Mouse (Mus musculus) limb, embryonic 11.5 days (tissue): ENCODE data around the gene Ppp2r5e. TPM values are rescaled to one million over a fixed set of nuclear protein-coding genes. Genes with fewer than 3 reads are reported as not detected.

Source experiments
- ATAC-seq: fragments of 200-750 bp; cut with Nextera tagmentation; 2 replicates; pipeline ENCODE4 v1.8.0; 2017; ENCODE audit warnings: low read depth; ENCODE audit not compliant: insufficient number of reproducible peaks, low FRiP score, low TSS enrichment
- DNase-seq: peaks from one replicate; pipeline ENCODE4 v3.0.0-alpha.2; 2015; ENCODE audit warnings: low spot score
- H3K27ac ChIP-seq: fragments of 300-500 bp; sonication (generic); replicated peaks from 2 replicates; pipeline ENCODE4 v1.5.1; 2014; ENCODE audit warnings: low read depth, mild to moderate bottlenecking, low read length
- H3K27me3 ChIP-seq: fragments of 300-500 bp; sonication (generic); 2 replicates; pipeline ENCODE4 v1.6.1; 2014; ENCODE audit warnings: mild to moderate bottlenecking, low read length, mixed read lengths; ENCODE audit not compliant: control insufficient read depth, insufficient read depth
- H3K36me3 ChIP-seq: fragments of 300-500 bp; sonication (generic); 2 replicates; pipeline ENCODE4 v1.6.1; 2014; ENCODE audit warnings: mild to moderate bottlenecking, low read length, moderate library complexity, mixed read lengths; ENCODE audit not compliant: control insufficient read depth, insufficient read depth
- H3K4me1 ChIP-seq: fragments of 300-500 bp; sonication (generic); 2 replicates; pipeline ENCODE4 v1.6.1; 2014; ENCODE audit warnings: low read length, mixed read lengths; ENCODE audit not compliant: control insufficient read depth, insufficient read depth
- H3K4me2 ChIP-seq: fragments of 300-500 bp; sonication (generic); 2 replicates; pipeline ENCODE4 v1.6.1; 2014; ENCODE audit warnings: low read depth, mild to moderate bottlenecking, moderate library complexity; ENCODE audit not compliant: severe bottlenecking
- H3K4me3 ChIP-seq: fragments of 300-500 bp; sonication (generic); 2 replicates; pipeline ENCODE4 v1.5.1; 2014; ENCODE audit warnings: low read depth, low read length
- H3K9ac ChIP-seq: fragments of 300-500 bp; sonication (generic); 2 replicates; pipeline ENCODE4 v1.6.1; 2014; ENCODE audit warnings: mild to moderate bottlenecking, low read length
- H3K9me3 ChIP-seq: fragments of 300-500 bp; sonication (generic); 2 replicates; pipeline ENCODE4 v1.6.1; 2016; ENCODE audit warnings: low read length; ENCODE audit not compliant: control insufficient read depth
- WGBS: fragments of 180-500 bp; shearing (Covaris S2); extraction: QIAGEN DNeasy Blood & Tissue Kit; methylation state at CpG from one replicate; pipeline ENCODE4 v1.1.7; 2014; 5-methylcytosine and 5-hydroxymethylcytosine counted together
- polyA plus RNA-seq: library from polyadenylated mRNA; unstranded; fragments of >200 nt; fragmentation: Nextera tagmentation; extraction: Ambion mirVana; gene quantifications from 2 replicates; pipeline ENCODE4 v1.2.1, GENCODE M21; 2014

Gene Ppp2r5e
- polyA plus RNA-seq, 1 experiment from 2014 or later, result 18.1 TPM

GRCm38 (mm10) chr12:75540621-75541171, 55.3 kb downstream of the Ppp2r5e start:
- H3K4me3 ChIP-seq, result no peak overlapping the region
- no peak for DNase-seq
- WGBS, result 84% methylated on average over 5 of the region's 5 CpGs
- no peaks in the 10 kb centered on the region for H3K27me3 ChIP-seq
- no peak overlapping the region for H3K9ac ChIP-seq
- no peak for ATAC-seq
- no peak overlapping the region for H3K4me2 ChIP-seq
- H3K4me1 ChIP-seq, result no peaks in the 10 kb centered on the region
- H3K27ac ChIP-seq, result no peak overlapping the region
- no peaks in the 10 kb centered on the region for H3K9me3 ChIP-seq
- no peaks in the 10 kb centered on the region for H3K36me3 ChIP-seq

GRCm38 (mm10) chr12:75539228-75539627, 56.8 kb downstream of the Ppp2r5e start:
- WGBS, result 88% methylated on average over 3 of the region's 3 CpGs
- H3K4me3 ChIP-seq, result no peak overlapping the region
- DNase-seq (no peak), ATAC-seq (no peak)
- H3K27me3 ChIP-seq, result no peaks in the 10 kb centered on the region
- H3K36me3 ChIP-seq, result no peaks in the 10 kb centered on the region
- H3K4me1 ChIP-seq, result no peaks in the 10 kb centered on the region
- H3K27ac ChIP-seq, result no peak overlapping the region
- no peak overlapping the region for H3K4me2 ChIP-seq
- H3K9me3 ChIP-seq, result no peaks in the 10 kb centered on the region
- H3K9ac ChIP-seq, result no peak overlapping the region

GRCm38 (mm10) chr12:75537673-75538423, 58.2 kb downstream of the Ppp2r5e start:
- Histone ChIP-seq H3K27me3 (no peaks in the 10 kb centered on the region), H3K9me3 (no peaks in the 10 kb centered on the region), H3K27ac (no peak overlapping the region), H3K9ac (no peak overlapping the region), H3K4me2 (no peak overlapping the region), H3K4me3 (no peak overlapping the region), H3K36me3 (no peaks in the 10 kb centered on the region), H3K4me1 (no peaks in the 10 kb centered on the region)
- whole genome bisulfite sequencing, result 78% methylated on average over 6 of the region's 6 CpGs
- ATAC-seq, result no peak
- no peak for DNase-seq

GRCm38 (mm10) chr12:75537019-75537672, 58.9 kb downstream of the Ppp2r5e start:
- Histone ChIP-seq H3K27me3 (no peaks in the 10 kb centered on the region), H3K4me3 (no peak overlapping the region), H3K9ac (no peak overlapping the region), H3K36me3 (no peaks in the 10 kb centered on the region), H3K9me3 (no peaks in the 10 kb centered on the region), H3K4me1 (no peaks in the 10 kb centered on the region), H3K4me2 (no peak overlapping the region), H3K27ac (no peak overlapping the region)
- no peak for DNase-seq
- 76% methylated on average over 7 of the region's 7 CpGs for WGBS
- no peak for ATAC-seq

- H3K4me2 ChIP-seq, result no peak overlapping the region
- H3K36me3 ChIP-seq, result no peaks in the 10 kb centered on the region
- WGBS, result 86% methylated on average over 7 of the region's 7 CpGs
Observed at GRCm38 (mm10) chr12:75536566-75536965, 59.5 kb downstream of the Ppp2r5e start.

GRCm38 (mm10) chr12:75533145-75533544, 62.9 kb downstream of the Ppp2r5e start:
- no peak overlapping the region for H3K4me2 ChIP-seq
- no peaks in the 10 kb centered on the region for H3K36me3 ChIP-seq

More at GRCm38 (mm10) chr12:75536566-75536965, 59.5 kb downstream of the Ppp2r5e start:
- Histone ChIP-seq H3K4me3 (no peak overlapping the region), H3K27me3 (no peaks in the 10 kb centered on the region), H3K9me3 (no peaks in the 10 kb centered on the region), H3K9ac (no peak overlapping the region), H3K27ac (no peak overlapping the region), H3K4me1 (no peaks in the 10 kb centered on the region)
- ATAC-seq (no peak), DNase-seq (no peak)

GRCm38 (mm10) chr12:75531895-75532294, 64.2 kb downstream of the Ppp2r5e start:
- H3K4me3 ChIP-seq, result no peak overlapping the region
- H3K9me3 ChIP-seq, result no peaks in the 10 kb centered on the region
- no peak overlapping the region for H3K9ac ChIP-seq
- no peak overlapping the region for H3K27ac ChIP-seq
- H3K4me2 ChIP-seq, result no peak overlapping the region
- DNase-seq (no peak), ATAC-seq (no peak)
- 83% methylated on average over 2 of the region's 2 CpGs for WGBS
- H3K36me3 ChIP-seq, result no peaks in the 10 kb centered on the region
- H3K27me3 ChIP-seq, result no peaks in the 10 kb centered on the region
- H3K4me1 ChIP-seq, result no peaks in the 10 kb centered on the region

More at GRCm38 (mm10) chr12:75533145-75533544, 62.9 kb downstream of the Ppp2r5e start:
- ATAC-seq (no peak), DNase-seq (no peak)
- Histone ChIP-seq H3K9ac (no peak overlapping the region), H3K27ac (no peak overlapping the region), H3K9me3 (no peaks in the 10 kb centered on the region), H3K4me3 (no peak overlapping the region), H3K4me1 (no peaks in the 10 kb centered on the region), H3K27me3 (no peaks in the 10 kb centered on the region)

- Histone ChIP-seq H3K9me3 (no peaks in the 10 kb centered on the region), H3K27ac (no peak overlapping the region), H3K4me2 (no peak overlapping the region), H3K27me3 (no peaks in the 10 kb centered on the region), H3K4me1 (no peaks in the 10 kb centered on the region), H3K4me3 (no peak overlapping the region), H3K9ac (no peak overlapping the region), H3K36me3 (no peaks in the 10 kb centered on the region; the same call in 1 of the 2 replicates)
- no peak for ATAC-seq
- DNase-seq, result no peak
- 83% methylated on average over 7 of the region's 7 CpGs for WGBS
Observed at GRCm38 (mm10) chr12:75528857-75529808, 66.9 kb downstream of the Ppp2r5e start.
